Mouse (Mus musculus) embryo, embryonic 11.5 days (tissue): ENCODE data around the gene Hepacam2.
"Not testable (repeated sequence)": the region's sequence is repeated elsewhere in the genome, so short reads cannot be mapped to it uniquely, and the experiment has no call there.

Experiments
- DNase-seq: peaks from one replicate; pipeline ENCODE4 v3.0.0-alpha.2; 2012; ENCODE audit warnings: low read depth, low spot score

Gene Hepacam2

GRCm38 (mm10) chr6:3463594-3463993 lies 34.5 kb downstream of the Hepacam2 start:
- no peak for DNase-seq

- DNase-seq = no peak
Measured at GRCm38 (mm10) chr6:3463026-3463425, 35.1 kb downstream of the Hepacam2 start.

- no peak for DNase-seq
Measured at GRCm38 (mm10) chr6:3455944-3456536, 42.1 kb downstream of the Hepacam2 start.

- no peak for DNase-seq
Measured at GRCm38 (mm10) chr6:3454421-3454820, 43.7 kb downstream of the Hepacam2 start.

- peak; percentile 62 for DNase-seq
Measured at GRCm38 (mm10) chr6:3447404-3447803, 50.7 kb downstream of the Hepacam2 start.

GRCm38 (mm10) chr6:3443905-3444304 lies 54.2 kb downstream of the Hepacam2 start:
- DNase-seq = no peak

- DNase-seq = no peak
Measured at GRCm38 (mm10) chr6:3436087-3436486, 62.0 kb downstream of the Hepacam2 start.

- DNase-seq = not testable (repeated sequence)
Measured at GRCm38 (mm10) chr6:3430976-3431375, 67.1 kb downstream of the Hepacam2 start.

- DNase-seq = no peak
Measured at GRCm38 (mm10) chr6:3427047-3427446, 71.1 kb downstream of the Hepacam2 start.

GRCm38 (mm10) chr6:3425333-3425732 lies 72.8 kb downstream of the Hepacam2 start:
- DNase-seq = not testable (repeated sequence)

- not testable (repeated sequence) for DNase-seq
Measured at GRCm38 (mm10) chr6:3424613-3425277, 73.4 kb downstream of the Hepacam2 start.
